Mouse (Mus musculus) stomach, postnatal 0 days (tissue): ENCODE results near the gene Acad11. TPM values are rescaled to one million over a fixed set of nuclear protein-coding genes. Genes with fewer than 3 reads are reported as not detected.

Experiments used
- ATAC-seq: fragments of 200-750 bp; cut with Nextera tagmentation; 2 replicates; pipeline ENCODE4 v1.8.0; 2017; ENCODE audit not compliant: low FRiP score, low TSS enrichment
- DNase-seq: peaks from one replicate; pipeline ENCODE4 v3.0.0-alpha.2; 2016; ENCODE audit warnings: low spot score
- H3K27ac ChIP-seq: fragments of 300-500 bp; sonication (generic); replicated peaks from 2 replicates; pipeline ENCODE4 v1.5.1; 2014; ENCODE audit warnings: mild to moderate bottlenecking, control low read depth
- H3K27me3 ChIP-seq: fragments of 300-500 bp; sonication (generic); 2 replicates; pipeline ENCODE4 v1.6.1; 2014; ENCODE audit warnings: low read length; ENCODE audit not compliant: control insufficient read depth, insufficient read depth
- H3K36me3 ChIP-seq: fragments of 300-500 bp; sonication (generic); 2 replicates; pipeline ENCODE4 v1.6.1; 2014; ENCODE audit warnings: low read length, mixed read lengths; ENCODE audit not compliant: control insufficient read depth, insufficient read depth
- H3K4me1 ChIP-seq: fragments of 300-500 bp; sonication (generic); replicated peaks from 2 replicates; pipeline ENCODE4 v1.6.1; 2014; ENCODE audit warnings: antibody characterized with exemption; ENCODE audit not compliant: control insufficient read depth, insufficient read depth
- H3K4me2 ChIP-seq: fragments of 300-500 bp; sonication (generic); replicated peaks from 2 replicates; pipeline ENCODE4 v1.6.1; 2014; ENCODE audit warnings: low read depth, mild to moderate bottlenecking, control low read depth, moderate library complexity
- H3K4me3 ChIP-seq: fragments of 300-500 bp; sonication (generic); 2 replicates; pipeline ENCODE4 v1.5.1; 2014; ENCODE audit warnings: low read depth, low read length, control low read depth
- H3K9ac ChIP-seq: fragments of 300-500 bp; sonication (generic); 2 replicates; pipeline ENCODE4 v1.6.1; 2014; ENCODE audit warnings: mild to moderate bottlenecking, low read length, control low read depth, mixed read lengths
- H3K9me3 ChIP-seq: fragments of 300-500 bp; sonication (generic); 2 replicates; pipeline ENCODE4 v1.6.1; 2016; ENCODE audit warnings: low read length; ENCODE audit not compliant: control insufficient read depth
- CTCF ChIP-seq: IDR thresholded peaks from 2 replicates; pipeline ENCODE4 v1.5.1; 2016; ENCODE audit warnings: antibody characterized with exemption, low read depth, mild to moderate bottlenecking, moderate library complexity
- EP300 ChIP-seq: optimal IDR thresholded peaks from 2 replicates; pipeline ENCODE3; 2016; ENCODE audit warnings: antibody characterized with exemption
- WGBS: fragments of 180-500 bp; shearing (Covaris S2); extraction: QIAGEN DNeasy Blood & Tissue Kit; methylation state at CpG from one replicate; pipeline ENCODE4 v1.1.7; 2014; 5-methylcytosine and 5-hydroxymethylcytosine counted together
- polyA plus RNA-seq: library from polyadenylated mRNA; unstranded; fragments of >200 nt; fragmentation: Nextera tagmentation; extraction: Ambion mirVana; gene quantifications from 2 replicates; pipeline ENCODE4 v1.2.1, GENCODE M21; 2015

Acad11 gene
- polyA plus RNA-seq, 1 experiment from 2014 or later = 24.2 TPM

GRCm38 (mm10) chr9:104155100-104155715, 92.0 kb downstream of the Acad11 start:
- Histone ChIP-seq H3K4me2 (no peak overlapping the region), H3K27me3 (no peaks in the 10 kb centered on the region), H3K9ac (no peak overlapping the region), H3K4me1 (no peaks in the 10 kb centered on the region), H3K36me3 (peaks cover 34% of the 10 kb centered on the region), H3K9me3 (no peaks in the 10 kb centered on the region), H3K4me3 (no peak overlapping the region), H3K27ac (peak overlapping the region; percentile 75)
- WGBS = 87% methylated on average over 14 of the region's 14 CpGs
- peak; percentile 20 for TF ChIP-seq EP300
- TF ChIP-seq CTCF = no peak
- ATAC-seq (peak; percentile 75), DNase-seq (no peak)

- Histone ChIP-seq H3K4me3 (no peak overlapping the region), H3K4me2 (no peak overlapping the region), H3K9me3 (no peaks in the 10 kb centered on the region), H3K27me3 (no peaks in the 10 kb centered on the region), H3K27ac (no peak overlapping the region), H3K4me1 (no peaks in the 10 kb centered on the region), H3K9ac (no peak overlapping the region), H3K36me3 (peaks cover 37% of the 10 kb centered on the region)
- DNase-seq = no peak
- TF ChIP-seq CTCF = no peak
- TF ChIP-seq EP300 = no peak
- 90% methylated on average over 8 of the region's 8 CpGs for WGBS
- no peak for ATAC-seq
Measured at GRCm38 (mm10) chr9:104156506-104156905, 93.3 kb downstream of the Acad11 start.

GRCm38 (mm10) chr9:104157291-104157690, 94.1 kb downstream of the Acad11 start:
- DNase-seq (no peak), ATAC-seq (no peak)
- Histone ChIP-seq H3K9me3 (no peaks in the 10 kb centered on the region), H3K9ac (no peak overlapping the region), H3K27ac (no peak overlapping the region), H3K36me3 (peaks cover 34% of the 10 kb centered on the region), H3K27me3 (no peaks in the 10 kb centered on the region), H3K4me3 (no peak overlapping the region), H3K4me2 (no peak overlapping the region), H3K4me1 (no peaks in the 10 kb centered on the region)
- TF ChIP-seq EP300 (no peak), CTCF (no peak)
- WGBS = 89% methylated on average over 7 of the region's 7 CpGs

GRCm38 (mm10) chr9:104161117-104161516, 97.9 kb downstream of the Acad11 start:
- no peak overlapping the region for H3K4me2 ChIP-seq
- WGBS = 79% methylated on average over 7 of the region's 7 CpGs
- no peak for TF ChIP-seq CTCF
- no peak for TF ChIP-seq EP300
- no peak overlapping the region for H3K27ac ChIP-seq
- DNase-seq = no peak
- peaks cover 43% of the 10 kb centered on the region for H3K36me3 ChIP-seq
- H3K4me3 ChIP-seq = no peak overlapping the region
- H3K9ac ChIP-seq = no peak overlapping the region
- no peaks in the 10 kb centered on the region for H3K4me1 ChIP-seq
- no peaks in the 10 kb centered on the region for H3K27me3 ChIP-seq
- no peak for ATAC-seq
- no peaks in the 10 kb centered on the region for H3K9me3 ChIP-seq

- Histone ChIP-seq H3K4me2 (no peak overlapping the region), H3K27ac (no peak overlapping the region), H3K27me3 (no peaks in the 10 kb centered on the region), H3K9me3 (no peaks in the 10 kb centered on the region), H3K36me3 (peaks cover 45% of the 10 kb centered on the region), H3K4me1 (no peaks in the 10 kb centered on the region), H3K4me3 (no peak overlapping the region), H3K9ac (no peak overlapping the region)
- TF ChIP-seq EP300 = no peak
- peak; percentile 50 for TF ChIP-seq CTCF
- 83% methylated on average over 5 of the region's 5 CpGs for WGBS
- DNase-seq (no peak), ATAC-seq (no peak)
Measured at GRCm38 (mm10) chr9:104164194-104164593, 101.0 kb downstream of the Acad11 start.

- peaks cover 39% of the 10 kb centered on the region for H3K36me3 ChIP-seq
- 90% methylated on average over 5 of the region's 5 CpGs for WGBS
Measured at GRCm38 (mm10) chr9:104165926-104166325, 102.7 kb downstream of the Acad11 start.

More at GRCm38 (mm10) chr9:104165926-104166325, 102.7 kb downstream of the Acad11 start:
- no peaks in the 10 kb centered on the region for H3K9me3 ChIP-seq
- no peaks in the 10 kb centered on the region for H3K4me1 ChIP-seq
- TF ChIP-seq CTCF (no peak), EP300 (no peak)
- H3K27me3 ChIP-seq = no peaks in the 10 kb centered on the region
- H3K4me2 ChIP-seq = no peak overlapping the region
- no peak overlapping the region for H3K4me3 ChIP-seq
- no peak for DNase-seq
- H3K9ac ChIP-seq = no peak overlapping the region
- H3K27ac ChIP-seq = no peak overlapping the region
- no peak for ATAC-seq
